Mouse (Mus musculus) olfactory bulb, adult 2 months (tissue): ENCODE data around the gene Zfp119b.

ENCODE experiments used
- CTCF ChIP-seq: fragments of 200-500 bp; IDR thresholded peaks from 2 replicates; pipeline ENCODE4 v1.5.1; 2012; ENCODE audit warnings: low read depth, mild to moderate bottlenecking, low read length, moderate library complexity; ENCODE audit not compliant: insufficient read depth
- POLR2A ChIP-seq: fragments of 200-500 bp; IDR thresholded peaks from 2 replicates; pipeline ENCODE4 v1.6.1; 2012; ENCODE audit warnings: mild to moderate bottlenecking, low read depth, low read length, moderate library complexity; ENCODE audit not compliant: insufficient read depth

GRCm38 (mm10) chr17:55963171-55963570 is 13.9 kb upstream of the Zfp119b start:
- no peak for TF ChIP-seq CTCF
- TF ChIP-seq POLR2A = no peak
